Mouse (Mus musculus): ENCODE results near the gene Pogk. TPM values are rescaled to one million over a fixed set of nuclear protein-coding genes. Genes with fewer than 3 reads are reported as not detected.

The Pogk gene
- total and polyA plus RNA-seq, 3 experiments, result 0.22 TPM; not detected in 2

DNA sequence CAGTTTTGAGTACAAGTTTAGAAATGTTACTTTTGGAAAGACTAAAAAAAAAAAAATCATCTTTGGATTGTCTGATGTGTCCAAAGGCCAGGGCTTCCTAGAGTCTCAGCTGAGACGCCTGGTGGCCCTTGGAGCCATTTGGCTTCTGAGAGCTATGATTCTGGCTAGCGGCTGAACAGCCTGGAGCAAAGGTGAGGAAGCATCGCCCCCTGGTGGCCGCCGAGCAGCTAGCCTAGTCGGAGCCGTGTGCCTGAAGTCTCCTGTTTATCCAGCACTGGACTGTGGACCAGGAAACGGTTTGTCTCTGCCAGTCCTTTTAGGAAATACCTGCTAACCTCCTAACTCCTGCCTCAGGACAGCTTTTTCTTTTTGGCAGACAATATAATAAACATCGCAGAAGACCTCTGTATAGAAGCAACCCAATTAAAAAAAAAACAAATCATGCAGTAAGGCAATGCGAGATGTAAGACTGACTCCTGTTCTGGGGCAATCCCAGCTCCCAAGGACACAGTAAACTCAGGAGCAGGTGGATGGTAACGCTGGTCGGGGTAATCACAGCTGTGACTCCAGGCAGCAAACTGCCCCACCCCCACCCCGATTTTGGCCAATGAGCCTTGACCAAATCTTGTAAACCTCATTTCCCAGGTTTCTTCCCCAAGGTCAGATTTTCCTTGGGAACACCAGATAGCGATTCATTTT, 49.4 kb downstream of the Pogk start:
- TF ChIP-seq CTCF (IDR thresholded peaks at IDR 0.05; ENCODE audit: low read depth, low read length) (peak; percentile 77), TAL1 (conservative IDR thresholded peaks at IDR 0.05; ENCODE audit: low read depth, low read length) (no peak)
- DNase-seq (ENCODE audit: low spot score), result peak; percentile 26
- ATAC-seq (ENCODE audit: extremely low read depth, insufficient number of reproducible peaks, low FRiP score, poor library complexity, severe bottlenecking), result peak; percentile 92
- no peaks in the 10 kb centered on the region for H3K9me3 ChIP-seq (replicated peaks)
- no peaks in the 10 kb centered on the region for H3K36me3 ChIP-seq (replicated peaks)
- H3K27me3 ChIP-seq (ENCODE audit: insufficient read depth, low read length), result peaks cover 4% of the 10 kb centered on the region
- no peaks in the 10 kb centered on the region for H3K4me1 ChIP-seq (ENCODE audit: insufficient read depth, low read depth, low read length)
- no peak overlapping the region for H3K4me3 ChIP-seq (ENCODE audit: low read depth, low read length)

DNA sequence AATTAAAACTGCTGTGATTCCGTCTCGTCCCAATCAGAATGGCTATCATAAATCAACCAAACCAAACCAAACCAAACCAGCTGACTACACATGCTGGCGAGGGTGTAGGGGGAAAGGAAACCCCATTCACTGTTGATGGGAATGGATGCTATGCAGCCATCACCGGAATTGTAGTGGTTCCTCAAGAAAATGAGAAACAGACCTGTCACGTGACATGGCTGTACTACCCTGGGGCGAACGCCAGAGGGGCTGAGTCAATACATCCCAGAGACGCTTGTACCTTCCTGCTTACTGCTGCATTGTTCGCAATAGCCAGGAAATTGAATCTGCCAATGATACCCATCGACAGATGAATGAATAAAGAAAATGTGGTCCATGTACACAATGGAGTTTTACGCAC, 59.9 kb downstream of the Pogk start:
- DNase-seq (ENCODE audit: low spot score), result no peak
- H3K27me3 ChIP-seq (ENCODE audit: insufficient read depth, low read length), result no peaks in the 10 kb centered on the region

DNA sequence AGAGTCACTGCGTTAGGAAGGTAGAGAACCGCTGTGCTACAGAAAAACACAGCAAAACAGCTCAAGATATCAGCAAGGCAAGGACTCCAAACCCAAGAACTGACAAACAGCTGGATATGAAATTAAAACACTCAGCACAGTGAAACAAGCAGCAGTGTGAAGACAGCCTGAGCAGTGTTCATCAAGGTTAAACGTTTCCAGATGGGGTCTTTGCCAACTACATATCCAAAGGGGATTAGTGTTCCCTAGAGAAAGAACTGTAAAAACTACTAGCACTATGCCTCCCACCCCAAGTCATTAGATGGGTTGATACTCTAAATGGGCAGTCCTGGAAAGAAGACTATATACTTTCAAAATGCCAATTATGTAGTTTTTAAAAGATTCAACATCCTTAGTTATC, 60.3 kb downstream of the Pogk start:
- no peaks in the 10 kb centered on the region for H3K9me3 ChIP-seq (replicated peaks)
- no peaks in the 10 kb centered on the region for H3K36me3 ChIP-seq (replicated peaks)
- no peak overlapping the region for H3K4me3 ChIP-seq (ENCODE audit: low read depth, low read length)
- H3K4me1 ChIP-seq (ENCODE audit: insufficient read depth, low read depth, low read length), result no peaks in the 10 kb centered on the region
- DNase-seq (ENCODE audit: low spot score), result no peak
- TF ChIP-seq GATA1 (IDR thresholded peaks at IDR 0.05; ENCODE audit: borderline replicate concordance, low read length), result no peak
- TF ChIP-seq POLR2AphosphoS5 (IDR thresholded peaks at IDR 0.05; ENCODE audit: insufficient replicate concordance, low read depth, low read length), result no peak
- TF ChIP-seq GATA2 (IDR thresholded peaks at IDR 0.05; ENCODE audit: borderline replicate concordance, low read depth, low read length), result no peak
- TF ChIP-seq TAL1 (conservative IDR thresholded peaks at IDR 0.05; ENCODE audit: low read depth, low read length), result no peak
- no peak for TF ChIP-seq CTCF (IDR thresholded peaks at IDR 0.05; ENCODE audit: low read depth, low read length)
- no peaks in the 10 kb centered on the region for H3K27me3 ChIP-seq (ENCODE audit: insufficient read depth, low read length)
- no peak for ATAC-seq (ENCODE audit: extremely low read depth, insufficient number of reproducible peaks, low FRiP score, poor library complexity, severe bottlenecking)

More for the DNA sequence above, 59.9 kb downstream of the Pogk start:
- Histone ChIP-seq H3K36me3 (replicated peaks) (no peaks in the 10 kb centered on the region), H3K9me3 (replicated peaks) (no peaks in the 10 kb centered on the region), H3K4me3 (ENCODE audit: low read depth, low read length) (no peak overlapping the region), H3K4me1 (ENCODE audit: insufficient read depth, low read depth, low read length) (no peaks in the 10 kb centered on the region)
- TF ChIP-seq POLR2AphosphoS5 (IDR thresholded peaks at IDR 0.05; ENCODE audit: insufficient replicate concordance, low read depth, low read length), result no peak
- ATAC-seq (ENCODE audit: extremely low read depth, insufficient number of reproducible peaks, low FRiP score, poor library complexity, severe bottlenecking), result no peak

DNA sequence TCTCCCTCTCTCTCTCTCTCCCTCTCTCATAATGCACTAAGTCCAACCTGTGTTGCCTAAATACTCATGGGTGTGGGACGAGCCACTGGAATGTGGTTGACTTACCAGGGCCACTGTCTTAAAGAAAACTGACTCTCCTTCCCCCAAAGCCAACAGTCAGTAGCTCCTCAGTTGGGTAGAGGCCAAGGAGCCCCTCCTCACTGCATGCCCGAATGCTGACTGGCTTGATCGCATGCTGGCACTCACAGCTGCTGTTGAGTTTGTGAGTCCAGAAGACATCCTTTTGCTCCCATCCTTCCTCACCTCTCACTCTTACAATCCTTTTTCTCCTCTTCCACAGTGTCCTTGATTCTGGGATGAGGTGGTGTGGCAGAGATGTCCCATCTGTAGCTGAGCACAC, 62.8 kb downstream of the Pogk start:
- Histone ChIP-seq H3K27me3 (ENCODE audit: insufficient read depth, low read length) (no peaks in the 10 kb centered on the region), H3K4me3 (ENCODE audit: low read depth, low read length) (no peak overlapping the region), H3K36me3 (replicated peaks) (no peaks in the 10 kb centered on the region), H3K4me1 (ENCODE audit: insufficient read depth, low read depth, low read length) (no peaks in the 10 kb centered on the region), H3K9me3 (replicated peaks) (no peaks in the 10 kb centered on the region)
- DNase-seq (ENCODE audit: low spot score), result no peak
- ATAC-seq (ENCODE audit: extremely low read depth, insufficient number of reproducible peaks, low FRiP score, poor library complexity, severe bottlenecking), result no peak
- TF ChIP-seq GATA1 (IDR thresholded peaks at IDR 0.05; ENCODE audit: borderline replicate concordance, low read length), result no peak
- TF ChIP-seq CTCF (IDR thresholded peaks at IDR 0.05; ENCODE audit: low read depth, low read length), result no peak
- no peak for TF ChIP-seq POLR2AphosphoS5 (IDR thresholded peaks at IDR 0.05; ENCODE audit: insufficient replicate concordance, low read depth, low read length)
- no peak for TF ChIP-seq GATA2 (IDR thresholded peaks at IDR 0.05; ENCODE audit: borderline replicate concordance, low read depth, low read length)

DNA sequence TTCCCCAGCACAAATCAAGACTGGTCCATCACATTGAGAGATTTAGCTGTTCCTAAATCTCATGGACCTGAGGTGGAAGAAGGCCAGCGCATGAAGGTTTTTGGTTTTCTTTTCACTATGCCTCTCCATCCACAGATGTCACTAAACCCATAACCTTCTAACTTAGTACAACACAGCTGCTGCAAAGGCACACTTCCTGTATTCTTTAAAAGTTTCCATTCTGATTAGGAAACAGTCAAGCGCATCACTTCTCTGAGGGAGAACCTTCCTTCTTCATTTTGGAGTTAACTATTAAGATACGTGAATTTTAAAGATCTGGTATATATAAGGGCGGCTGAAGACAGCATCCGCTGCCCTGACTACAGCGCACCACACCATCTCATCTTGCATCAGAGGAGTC, 64.1 kb downstream of the Pogk start:
- Histone ChIP-seq H3K4me1 (ENCODE audit: insufficient read depth, low read depth, low read length) (no peaks in the 10 kb centered on the region), H3K9me3 (replicated peaks) (no peaks in the 10 kb centered on the region), H3K4me3 (ENCODE audit: low read depth, low read length) (no peak overlapping the region), H3K27me3 (ENCODE audit: insufficient read depth, low read length) (no peaks in the 10 kb centered on the region), H3K36me3 (replicated peaks) (no peaks in the 10 kb centered on the region)
- DNase-seq (ENCODE audit: low spot score) (no peak), ATAC-seq (ENCODE audit: extremely low read depth, insufficient number of reproducible peaks, low FRiP score, poor library complexity, severe bottlenecking) (no peak)
- TF ChIP-seq CTCF (IDR thresholded peaks at IDR 0.05; ENCODE audit: low read depth, low read length) (no peak), GATA1 (IDR thresholded peaks at IDR 0.05; ENCODE audit: borderline replicate concordance, low read length) (no peak)

DNA sequence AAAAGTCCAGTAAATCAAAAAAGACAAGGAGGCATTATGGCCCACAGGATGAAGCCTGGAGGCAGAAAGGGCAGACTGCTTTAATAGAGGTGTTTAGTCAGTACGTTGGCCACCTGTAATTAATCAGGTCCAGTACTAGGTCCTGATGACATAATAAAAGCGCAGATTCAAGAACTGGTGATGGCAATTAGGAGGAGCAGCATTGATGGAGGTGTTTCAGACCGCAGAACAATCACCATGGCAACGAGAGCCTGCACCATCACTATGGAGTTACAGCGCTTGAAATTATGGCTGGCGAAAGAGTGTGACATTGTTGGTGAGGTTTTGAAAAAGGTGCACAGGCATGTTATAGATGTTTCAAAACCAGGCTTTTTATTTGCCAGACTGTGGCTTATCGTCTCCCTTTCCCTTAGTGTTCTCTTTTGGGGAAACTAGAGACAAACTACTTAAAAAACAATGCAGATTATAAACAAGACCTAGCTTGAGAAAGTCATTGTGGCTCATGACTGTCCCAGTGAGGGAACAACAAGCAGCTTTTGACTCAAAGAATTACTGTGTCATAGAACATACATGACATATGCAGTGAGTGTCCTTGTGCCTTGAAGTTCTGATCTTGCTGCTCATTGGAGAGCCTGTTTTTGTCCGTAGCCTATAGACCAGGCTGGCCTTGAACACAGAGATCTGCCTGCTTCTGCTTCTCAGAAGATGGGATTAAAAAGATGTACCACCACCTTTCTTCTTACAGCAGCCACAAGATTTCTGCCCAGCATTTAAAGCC, 65.2 kb downstream of the Pogk start:
- Histone ChIP-seq H3K36me3 (replicated peaks) (no peaks in the 10 kb centered on the region), H3K4me1 (ENCODE audit: insufficient read depth, low read depth, low read length) (no peaks in the 10 kb centered on the region), H3K27me3 (ENCODE audit: insufficient read depth, low read length) (no peaks in the 10 kb centered on the region), H3K4me3 (ENCODE audit: low read depth, low read length) (no peak overlapping the region), H3K9me3 (replicated peaks) (no peaks in the 10 kb centered on the region)
- ATAC-seq (ENCODE audit: extremely low read depth, insufficient number of reproducible peaks, low FRiP score, poor library complexity, severe bottlenecking), result no peak
- TF ChIP-seq TAL1 (conservative IDR thresholded peaks at IDR 0.05; ENCODE audit: low read depth, low read length) (no peak), POLR2AphosphoS5 (IDR thresholded peaks at IDR 0.05; ENCODE audit: insufficient replicate concordance, low read depth, low read length) (no peak), GATA2 (IDR thresholded peaks at IDR 0.05; ENCODE audit: borderline replicate concordance, low read depth, low read length) (no peak), CTCF (IDR thresholded peaks at IDR 0.05; ENCODE audit: low read depth, low read length) (no peak), GATA1 (IDR thresholded peaks at IDR 0.05; ENCODE audit: borderline replicate concordance, low read length) (no peak)
- no peak for DNase-seq (ENCODE audit: low spot score)

Measured in G1E (cell line).